Mouse (Mus musculus): ENCODE measurements at regions not wholly inside any gene's neighbourhood (a gene's known extent, or its start where the extent isn't known, plus 50 kb on each side); places are given as distances from the start of the nearest gene placed in this dataset.

DNA sequence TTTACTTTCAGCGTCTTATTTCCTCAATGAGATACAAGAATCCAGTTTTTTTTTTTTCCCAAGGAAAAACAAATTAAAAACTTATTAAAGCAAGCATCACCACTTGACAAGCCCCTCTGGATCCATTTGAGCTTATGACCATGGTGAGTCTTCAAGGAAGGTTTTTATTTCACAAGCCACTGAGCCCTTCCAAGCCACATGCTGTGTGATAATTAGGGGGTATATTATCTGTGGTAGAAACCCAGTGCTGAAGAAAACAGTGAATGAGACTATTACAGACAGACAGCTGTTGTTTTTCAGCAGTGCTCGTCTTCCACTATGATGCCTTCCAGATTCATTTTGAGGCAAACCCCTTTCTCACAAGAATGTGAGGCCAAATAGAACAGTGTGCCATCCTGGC is 573.6 kb downstream of the Cntn6 start:
- ATAC-seq (ENCODE audit: low read depth): 0 out of 2 replicates have a peak, but pooled peaks have one; percentile 43
- no peaks in the 10 kb centered on the region for H3K9me3 ChIP-seq
- H3K9ac ChIP-seq: no peak overlapping the region
- no peak overlapping the region for H3K27ac ChIP-seq (replicated peaks)
- no peak overlapping the region for H3K4me3 ChIP-seq
- H3K4me1 ChIP-seq (replicated peaks): no peaks in the 10 kb centered on the region
- no peaks in the 10 kb centered on the region for H3K27me3 ChIP-seq
- H3K36me3 ChIP-seq: no peaks in the 10 kb centered on the region
- H3K4me2 ChIP-seq: no peak overlapping the region
- WGBS: 45% methylated on average over 2 of the region's 2 CpGs

DNA sequence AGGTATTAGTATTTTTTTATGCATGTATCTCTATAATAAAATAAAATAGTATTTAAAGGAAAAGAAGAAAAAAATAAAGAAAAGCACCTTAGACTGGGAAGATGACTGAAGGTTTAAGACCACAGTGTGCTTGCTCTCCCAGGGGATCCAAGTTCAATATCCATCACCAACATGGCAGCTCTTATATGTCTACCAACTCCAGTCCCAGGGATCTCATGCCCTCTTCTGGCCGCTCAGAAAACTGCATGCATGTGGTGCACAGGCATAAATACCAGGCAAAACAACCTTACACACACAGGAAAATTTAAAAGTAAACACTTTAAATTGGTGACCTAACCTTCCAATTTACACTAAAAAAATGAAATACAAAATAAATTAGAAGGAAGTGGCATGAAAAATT is 586.6 kb upstream of the Cntn4 start:
- H3K4me1 ChIP-seq (replicated peaks): no peaks in the 10 kb centered on the region
- H3K27ac ChIP-seq (replicated peaks): no peak overlapping the region
- H3K36me3 ChIP-seq: no peaks in the 10 kb centered on the region
- H3K9ac ChIP-seq: no peak overlapping the region
- 12% methylated on average over 1 of the region's 1 CpGs for WGBS
- H3K9me3 ChIP-seq: no peaks in the 10 kb centered on the region
- H3K4me3 ChIP-seq: no peak overlapping the region
- H3K4me2 ChIP-seq: no peak overlapping the region
- ATAC-seq (ENCODE audit: low read depth): no peak
- H3K27me3 ChIP-seq: no peaks in the 10 kb centered on the region
